Mouse (Mus musculus) thymus, postnatal 4 days (tissue): ENCODE measurements around the gene Spata4.
"Not testable (repeated sequence)": the region's sequence is repeated elsewhere in the genome, so short reads cannot be mapped to it uniquely, and the experiment has no call there.

ENCODE experiments used
- DNase-seq: peaks from one replicate; pipeline ENCODE4 v3.0.0; 2021

Spata4 gene

DNA sequence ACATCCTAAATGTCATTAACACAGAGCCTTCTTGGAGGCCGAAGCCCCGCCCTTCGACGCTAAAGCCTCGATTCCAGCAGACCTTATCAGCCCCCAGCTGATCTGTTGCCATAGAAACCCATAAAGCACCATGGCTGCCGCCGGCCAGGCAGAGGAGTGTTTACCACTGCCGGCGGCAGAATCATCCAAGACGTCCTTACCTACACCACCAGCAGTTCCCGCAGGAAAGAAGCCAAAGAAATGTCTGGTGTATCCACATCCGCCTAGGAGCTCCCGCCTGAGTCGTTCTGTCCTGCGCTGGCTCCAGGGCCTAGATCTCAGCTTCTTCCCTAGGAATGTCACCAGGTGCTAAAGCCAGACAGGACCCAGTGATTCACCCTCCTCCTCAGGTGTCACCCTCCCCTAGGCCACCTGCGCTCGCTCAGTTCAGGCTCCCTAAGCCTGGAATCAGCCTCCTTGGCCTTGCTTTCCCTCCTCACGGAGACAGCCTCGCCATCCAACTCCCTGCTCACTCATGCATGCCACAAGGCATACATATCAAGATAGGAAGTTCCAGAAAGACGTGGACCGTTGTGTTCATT, at the start of gene Spata4:
Gene Spata4, plus strand, starts transcription at position 111 of the 581 bp plus-strand sequence.
- no peak for DNase-seq

DNA sequence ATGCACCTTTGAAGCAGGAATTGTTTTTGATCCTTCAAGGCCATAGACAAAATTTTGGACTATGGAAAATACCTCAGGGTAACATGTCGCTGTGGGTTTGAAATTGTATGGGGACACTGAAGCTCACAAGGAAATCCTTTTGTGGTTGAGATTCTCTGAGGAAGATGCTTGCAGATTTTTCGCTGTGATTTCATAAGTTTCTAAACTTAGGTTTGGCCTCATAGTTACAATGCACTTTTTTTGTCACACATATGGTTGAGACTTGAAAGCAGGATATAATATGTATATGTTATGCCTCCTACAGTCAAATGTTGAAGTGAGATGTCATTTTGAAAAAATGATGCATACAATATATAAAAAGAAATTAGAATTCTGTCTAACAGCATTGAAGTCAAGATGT, 45.7 kb upstream of the Spata4 start:
- DNase-seq: no peak

GRCm38 (mm10) chr8:54562137-54562536, 38.4 kb upstream of the Spata4 start:
- DNase-seq: no peak

DNA sequence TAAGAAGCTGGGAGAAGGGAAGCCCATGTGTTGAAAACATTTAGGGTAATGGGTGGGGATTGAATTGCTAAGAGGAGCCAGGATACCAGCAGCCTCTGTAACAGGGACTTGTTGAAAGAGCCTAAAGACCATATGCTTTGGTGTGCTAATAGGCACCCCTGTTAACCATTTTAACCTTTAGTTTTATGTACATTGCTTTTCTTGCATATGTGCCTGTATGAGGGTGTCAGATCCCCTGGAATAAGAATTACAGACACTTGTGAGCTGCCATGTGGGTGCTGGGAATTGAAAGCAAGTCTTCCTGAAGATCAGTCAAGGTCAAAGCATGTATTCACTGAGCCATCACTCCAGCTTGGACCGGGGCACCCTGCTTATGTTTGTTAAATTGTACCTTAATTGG, 35.4 kb upstream of the Spata4 start:
- DNase-seq: no peak

DNA sequence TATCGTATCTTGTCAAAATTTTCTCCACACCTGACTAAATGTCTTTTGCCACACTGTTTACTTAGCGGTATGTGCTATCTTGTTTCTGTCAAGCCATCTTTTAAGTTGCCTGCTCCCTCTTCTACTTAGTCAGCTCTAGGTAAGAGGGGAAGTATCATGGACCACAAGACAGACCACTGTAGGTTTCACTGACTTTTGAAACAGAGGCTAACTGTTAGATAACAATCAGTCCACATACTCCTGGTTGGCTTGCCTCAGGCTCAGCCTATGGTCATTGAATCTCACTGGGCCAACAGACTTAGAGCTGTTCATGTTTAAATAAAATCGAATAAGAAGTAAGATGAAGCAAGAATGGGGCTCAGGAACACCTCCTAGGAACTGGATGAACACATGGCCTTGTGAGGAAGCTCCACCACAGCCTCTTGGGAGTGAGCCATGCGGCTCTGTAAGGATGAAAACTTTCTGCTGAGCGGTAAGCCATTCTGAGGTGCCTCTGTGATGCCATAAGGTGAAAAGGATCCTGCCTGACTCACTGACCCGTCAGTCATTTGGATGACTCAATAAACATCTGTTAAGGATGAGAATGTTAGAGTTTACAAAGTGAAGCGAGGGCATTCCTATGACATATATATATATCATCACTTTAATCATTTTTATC, 34.8 kb upstream of the Spata4 start:
- DNase-seq: no peak

DNA sequence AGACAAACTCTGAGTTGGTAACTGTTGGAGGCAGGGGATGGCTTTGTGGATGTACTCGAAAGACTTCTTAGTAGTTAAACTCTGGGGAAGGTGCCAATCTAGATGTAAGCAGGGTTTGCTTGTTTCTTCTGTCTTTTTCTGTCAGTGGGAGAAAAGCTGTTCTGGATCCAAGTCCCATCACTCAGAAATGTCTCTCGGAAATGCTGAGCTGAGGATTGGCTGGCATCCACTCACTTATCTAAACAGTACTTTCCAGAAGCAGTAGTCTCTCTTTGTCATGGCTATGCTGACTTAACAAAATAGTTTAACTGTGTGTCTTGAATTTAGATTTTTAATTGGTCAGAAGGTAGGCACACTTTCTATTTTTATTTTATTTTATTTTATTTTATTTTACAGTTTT, 33.4 kb upstream of the Spata4 start:
- no peak for DNase-seq

- DNase-seq: no peak
Observed at GRCm38 (mm10) chr8:54570618-54571609, 29.7 kb upstream of the Spata4 start.

DNA sequence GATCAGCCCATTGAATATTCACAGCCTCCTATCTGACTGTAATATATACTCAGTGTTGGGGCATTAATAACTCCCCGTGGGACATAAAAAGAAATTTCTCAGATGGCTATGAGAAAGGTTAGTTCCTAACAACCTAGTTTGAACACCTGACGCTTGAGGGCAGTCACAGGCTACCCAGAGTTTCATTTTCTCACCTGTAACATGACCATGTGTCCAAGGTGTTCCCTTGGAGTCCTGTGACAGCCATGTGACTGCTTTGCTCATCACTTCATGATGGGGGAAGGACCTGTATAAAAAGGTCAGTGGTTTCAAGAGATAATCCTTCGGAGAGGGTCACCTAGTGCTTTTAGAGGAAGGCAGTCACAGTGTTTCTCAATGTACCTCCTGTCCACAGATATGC, 19.1 kb upstream of the Spata4 start:
- DNase-seq: no peak

DNA sequence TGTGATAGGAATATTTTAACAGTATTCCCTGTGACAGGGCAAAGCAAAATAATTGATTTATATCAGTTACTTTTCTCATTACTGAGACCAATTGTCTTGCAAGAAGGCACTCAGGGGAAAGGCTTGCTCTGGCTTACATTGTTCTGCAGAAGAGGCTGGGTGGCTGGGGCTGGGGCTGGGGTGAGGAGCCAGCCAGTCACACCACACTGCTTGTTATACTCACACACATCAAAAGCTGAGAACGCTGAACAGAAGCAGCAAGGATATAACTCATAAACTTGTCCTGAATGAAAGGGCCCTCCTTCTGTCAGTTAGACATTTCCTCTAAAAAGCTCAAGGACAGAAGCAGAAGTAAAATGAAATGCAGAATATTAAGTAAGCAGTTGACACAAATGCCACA, 17.7 kb upstream of the Spata4 start:
- DNase-seq: no peak

DNA sequence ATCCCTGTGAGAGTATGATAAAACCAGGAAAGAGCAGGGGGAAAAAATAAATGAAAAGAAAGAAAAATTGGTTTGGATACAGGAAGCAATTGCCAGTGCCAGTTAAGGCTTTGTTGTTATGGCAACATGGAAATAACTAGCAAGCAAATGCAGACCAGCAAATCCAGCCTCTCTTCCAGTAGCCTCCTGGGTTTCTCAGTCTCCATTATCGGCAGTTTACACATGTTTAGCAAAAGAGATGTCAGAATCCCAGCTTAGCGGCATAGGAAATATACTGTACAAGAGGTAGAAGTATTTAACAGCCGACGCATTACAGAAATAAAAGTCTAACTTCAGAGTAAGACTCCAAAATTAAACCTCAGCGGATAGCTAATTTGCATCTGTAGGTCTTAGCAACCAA, 5.9 kb upstream of the Spata4 start:
- no peak for DNase-seq

DNA sequence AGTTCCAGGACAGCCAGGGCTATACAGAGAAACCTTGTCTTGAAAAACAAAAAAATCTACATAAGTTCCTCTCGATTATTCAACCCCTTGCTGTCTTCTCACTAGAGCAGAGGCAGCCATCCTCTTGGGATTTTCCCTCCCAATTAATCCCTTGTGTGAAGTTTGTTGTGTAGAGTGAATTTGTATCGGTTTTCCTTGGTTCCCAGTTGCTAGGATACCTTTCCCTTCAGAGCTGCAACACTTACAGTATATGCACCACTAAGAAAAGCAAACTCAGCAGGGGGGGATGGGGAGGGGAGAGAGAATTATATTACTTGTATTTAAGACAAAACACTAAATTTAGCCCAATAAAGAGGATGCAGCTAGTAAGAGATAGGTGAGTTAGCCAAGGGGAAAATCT, 4.5 kb upstream of the Spata4 start:
- no peak for DNase-seq

GRCm38 (mm10) chr8:54596940-54597339, 3.6 kb upstream of the Spata4 start:
- no peak for DNase-seq

DNA sequence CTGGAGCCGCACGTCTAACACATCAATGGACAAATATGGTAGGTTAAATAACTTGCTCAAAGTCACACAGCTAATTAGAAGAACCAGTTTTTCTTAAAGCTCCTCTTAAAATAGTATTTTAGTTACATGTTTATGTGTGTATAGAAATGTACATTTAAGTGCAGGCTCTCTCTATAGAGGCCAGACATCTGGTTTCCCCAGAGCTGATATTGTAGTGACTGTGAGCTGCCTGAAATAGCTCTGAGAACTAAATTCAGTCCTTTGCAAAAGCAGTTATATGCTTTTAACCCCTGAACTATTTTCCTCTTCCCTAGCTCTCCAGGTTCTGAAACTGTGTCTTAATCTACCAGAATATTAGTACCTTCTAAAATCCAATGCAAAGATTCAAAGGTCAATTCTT, 3.2 kb upstream of the Spata4 start:
- DNase-seq: no peak

- no peak for DNase-seq
Observed at GRCm38 (mm10) chr8:54603440-54603839, 2.9 kb downstream of the Spata4 start.

DNA sequence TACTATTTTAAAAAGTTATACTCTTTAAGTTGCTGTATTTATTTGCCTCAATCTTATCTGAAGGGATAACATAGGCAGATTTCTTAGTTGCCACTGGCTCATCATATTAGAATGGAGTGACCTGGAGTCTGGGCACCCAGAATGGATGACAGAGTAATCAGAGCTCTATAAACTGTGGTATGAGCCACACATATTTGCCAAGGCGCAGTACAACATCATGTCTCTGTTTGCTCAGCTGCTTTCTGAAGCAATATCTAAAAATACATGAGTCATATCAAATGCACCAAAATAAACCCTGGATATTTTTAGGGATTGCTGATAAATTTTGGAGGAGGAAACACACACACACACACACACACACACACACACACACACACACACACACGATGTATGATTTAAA, 8.8 kb downstream of the Spata4 start:
- no peak for DNase-seq

DNA sequence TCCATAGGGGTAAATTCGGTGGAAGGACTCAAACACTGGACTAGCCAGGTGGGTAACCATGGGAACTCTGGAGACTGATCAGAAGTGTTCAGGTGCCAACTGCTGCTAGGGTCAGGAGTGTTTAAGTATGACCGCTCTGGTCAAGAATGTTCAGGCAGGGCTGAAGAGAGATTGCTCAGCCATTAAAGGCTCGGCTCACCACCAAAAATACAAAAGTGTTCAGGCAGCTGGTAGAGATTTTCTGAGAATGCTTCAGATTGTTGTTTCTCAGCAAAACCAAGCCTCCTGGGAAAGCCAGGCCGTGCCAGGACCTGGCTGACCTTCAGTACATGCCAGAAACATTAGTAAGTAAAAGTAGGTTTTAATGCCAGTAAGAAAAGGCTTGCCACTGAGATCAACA, 9.7 kb downstream of the Spata4 start:
- DNase-seq: no peak

DNA sequence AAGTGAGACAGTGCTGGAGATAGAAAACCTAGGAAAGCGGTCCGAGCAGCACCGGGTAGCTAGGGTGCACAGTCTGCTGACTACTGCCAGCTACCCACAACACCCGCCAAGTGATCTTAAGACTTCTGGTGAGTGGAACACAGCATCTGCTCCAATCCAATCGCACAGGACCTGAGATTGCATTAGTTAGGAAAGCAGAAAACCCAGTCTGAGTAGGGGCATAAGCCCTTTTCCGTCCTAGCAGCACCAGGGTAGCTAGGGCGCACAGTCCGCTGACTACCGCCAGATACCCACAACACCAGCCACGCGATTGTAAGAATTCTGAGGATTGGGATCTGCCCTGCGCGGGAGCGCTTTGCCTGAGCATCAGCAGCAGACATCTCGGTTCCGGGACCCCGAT, 16.1 kb downstream of the Spata4 start:
- DNase-seq: not testable (repeated sequence)

DNA sequence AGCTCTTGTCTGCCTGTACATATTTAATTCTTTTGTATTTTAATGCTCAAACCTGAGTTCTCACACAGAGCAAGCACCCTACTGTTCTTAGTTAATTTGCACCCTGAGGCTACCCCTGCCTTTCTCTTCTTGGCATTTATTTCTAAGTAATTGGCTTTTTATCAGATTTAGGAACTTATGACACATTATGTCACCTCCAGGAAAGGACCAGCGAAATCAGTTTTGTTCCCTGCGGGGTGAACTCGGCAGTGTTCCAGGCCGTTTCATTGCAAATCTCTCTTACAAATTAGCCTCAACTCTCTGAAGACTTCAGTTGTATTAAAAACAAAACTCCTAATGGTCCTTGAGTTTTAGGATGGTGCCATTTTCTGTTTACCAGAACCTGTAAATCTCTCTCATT, 38.1 kb downstream of the Spata4 start:
- no peak for DNase-seq
